8 mouse cellular contexts compared by ENCODE assay signal in the genomic region with DNA sequence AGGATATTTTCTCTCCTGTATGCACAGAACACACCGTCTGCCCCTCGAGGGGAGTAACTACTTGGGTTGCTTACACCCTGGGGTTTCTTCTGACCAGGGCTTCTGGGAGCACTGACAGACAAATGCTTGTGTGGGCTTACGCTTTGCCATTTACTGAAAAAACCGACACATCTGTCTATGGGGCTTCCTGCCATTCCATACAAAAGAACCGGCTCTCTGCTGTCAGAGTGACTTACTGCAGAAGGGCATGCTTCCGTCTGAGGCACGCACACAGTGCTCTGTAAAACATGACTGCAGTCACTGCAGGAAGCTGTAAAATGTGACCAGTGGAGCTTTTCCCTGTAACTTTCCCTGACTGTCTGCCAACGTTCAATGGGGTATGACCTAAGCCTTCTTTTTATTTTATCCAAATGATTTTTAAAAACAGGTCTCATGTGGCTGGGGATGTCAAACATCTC. TPM values are rescaled to one million over a fixed set of nuclear protein-coding genes. Genes with fewer than 3 reads are reported as not detected.
DNase-seq lines count a peak whose midpoint lies in the region; ATAC-seq lines count a peak whose summit lies in the region.

No protein-coding gene starts in this region.

- no peak for DNase-seq in lung, postnatal 25 days (ENCODE audit: low spot score)
- peak; percentile 29 for DNase-seq in yolk sac, embryonic 10.5 days (ENCODE audit: low spot score)
- no peak for DNase-seq in frontal cortex, postnatal 10 days (ENCODE audit: low spot score in 2 of 2)
- no peak for DNase-seq in T-cell, adult 2 months (ENCODE audit: low spot score)
- no peak for DNase-seq in cerebellum, postnatal 25 days

- H3K4me1 ChIP-seq in lung, embryonic 16.5 days (replicated peaks; ENCODE audit: control insufficient read depth, insufficient read depth, low read length) = peaks cover 21% of the 10 kb centered on the region
- H3K4me1 ChIP-seq in hindbrain, embryonic 12.5 days = peaks cover 12% of the 10 kb centered on the region
- peaks cover 26% of the 10 kb centered on the region for H3K4me1 ChIP-seq in limb, embryonic 15.5 days

- H3K36me3 ChIP-seq in lung, embryonic 16.5 days (ENCODE audit: control insufficient read depth, insufficient read depth, low read length) = no peaks in the 10 kb centered on the region
- no peaks in the 10 kb centered on the region for H3K36me3 ChIP-seq in hindbrain, embryonic 12.5 days
- no peaks in the 10 kb centered on the region for H3K36me3 ChIP-seq in limb, embryonic 15.5 days

- H3K27ac ChIP-seq in lung, embryonic 16.5 days (ENCODE audit: low read length) = peak overlapping the region; percentile 90
- no peak overlapping the region for H3K27ac ChIP-seq in hindbrain, embryonic 12.5 days
- peak overlapping the region; percentile 48; the same call in 1 of the 2 replicates for H3K27ac ChIP-seq in limb, embryonic 15.5 days

- H3K27me3 ChIP-seq in lung, embryonic 16.5 days (ENCODE audit: control insufficient read depth, insufficient read depth, low read depth, low read length) = no peaks in the 10 kb centered on the region
- H3K27me3 ChIP-seq in hindbrain, embryonic 12.5 days = no peaks in the 10 kb centered on the region
- H3K27me3 ChIP-seq in limb, embryonic 15.5 days = no peaks in the 10 kb centered on the region

- WGBS in lung, embryonic 16.5 days = 9% methylated on average over 8 of the region's 8 CpGs
- WGBS in hindbrain, embryonic 12.5 days = 6% methylated on average over 8 of the region's 8 CpGs
- 6% methylated on average over 8 of the region's 8 CpGs for WGBS in limb, embryonic 15.5 days

- no peak overlapping the region for H3K4me3 ChIP-seq in lung, embryonic 16.5 days (ENCODE audit: low read length)
- H3K4me3 ChIP-seq in hindbrain, embryonic 12.5 days = no peak overlapping the region
- no peak overlapping the region for H3K4me3 ChIP-seq in limb, embryonic 15.5 days

- H3K9ac ChIP-seq in lung, embryonic 16.5 days (ENCODE audit: low read length) = 0 out of 2 replicates have a peak overlapping the region, but pooled peaks have one; percentile 17
- H3K9ac ChIP-seq in hindbrain, embryonic 12.5 days = 0 out of 2 replicates have a peak overlapping the region, but pooled peaks have one; percentile 25
- no peak overlapping the region for H3K9ac ChIP-seq in limb, embryonic 15.5 days

- no peaks in the 10 kb centered on the region for H3K9me3 ChIP-seq in lung, embryonic 16.5 days (ENCODE audit: control insufficient read depth, low read length)
- H3K9me3 ChIP-seq in hindbrain, embryonic 12.5 days (replicated peaks) = no peaks in the 10 kb centered on the region
- H3K9me3 ChIP-seq in limb, embryonic 15.5 days = no peaks in the 10 kb centered on the region

- ATAC-seq in lung, embryonic 16.5 days (ENCODE audit: low read depth) = peak; percentile 70
- ATAC-seq in hindbrain, embryonic 12.5 days (ENCODE audit: low FRiP score) = no peak
- ATAC-seq in limb, embryonic 15.5 days (ENCODE audit: insufficient number of reproducible peaks, low FRiP score, low TSS enrichment, low read depth) = no peak

- 0 out of 2 replicates have a peak overlapping the region, but pooled peaks have one; percentile 6 for H3K4me2 ChIP-seq in lung, embryonic 16.5 days (ENCODE audit: low read depth, low read length)
- no peak overlapping the region for H3K4me2 ChIP-seq in hindbrain, embryonic 12.5 days (replicated peaks)
- no peak overlapping the region for H3K4me2 ChIP-seq in limb, embryonic 15.5 days

RNA-seq across cellular contexts. Expression of a gene that starts 25.4 kb away (rescaled TPM):
- 43.9 and 47.7 TPM in 2 replicates for polyA plus RNA-seq in lung, embryonic 16.5 days (2015; fragmentation: Nextera tagmentation; extraction: Ambion mirVana)
- 60.1 and 64.4 TPM in 2 replicates for polyA plus RNA-seq in hindbrain, embryonic 12.5 days (2016; fragmentation: Nextera tagmentation; extraction: Ambion mirVana)
- 49.2 and 52.7 TPM in 2 replicates for polyA plus RNA-seq in limb, embryonic 15.5 days (2015; fragmentation: Nextera tagmentation; extraction: Ambion mirVana)

RNA-seq across cellular contexts. Expression of a gene that starts 39.2 kb away (rescaled TPM):
- polyA plus RNA-seq in lung, embryonic 16.5 days (2015; fragmentation: Nextera tagmentation; extraction: Ambion mirVana) = 371 and 400 TPM in 2 replicates
- 122 and 144 TPM in 2 replicates for polyA plus RNA-seq in hindbrain, embryonic 12.5 days (2016; fragmentation: Nextera tagmentation; extraction: Ambion mirVana)
- polyA plus RNA-seq in limb, embryonic 15.5 days (2015; fragmentation: Nextera tagmentation; extraction: Ambion mirVana) = 219 and 273 TPM in 2 replicates

RNA-seq across cellular contexts. Expression of a gene that starts 43.4 kb away (rescaled TPM):
- 7.6 and 9.2 TPM in 2 replicates for polyA plus RNA-seq in lung, embryonic 16.5 days (2015; fragmentation: Nextera tagmentation; extraction: Ambion mirVana)
- polyA plus RNA-seq in hindbrain, embryonic 12.5 days (2016; fragmentation: Nextera tagmentation; extraction: Ambion mirVana) = 10.0 and 10.7 TPM in 2 replicates
- polyA plus RNA-seq in limb, embryonic 15.5 days (2015; fragmentation: Nextera tagmentation; extraction: Ambion mirVana) = 6.6 and 9.2 TPM in 2 replicates

RNA-seq across cellular contexts. Expression of a gene that starts 48.6 kb away (rescaled TPM):
- polyA plus RNA-seq in lung, embryonic 16.5 days (2015; fragmentation: Nextera tagmentation; extraction: Ambion mirVana) = 164 and 170 TPM in 2 replicates
- polyA plus RNA-seq in hindbrain, embryonic 12.5 days (2016; fragmentation: Nextera tagmentation; extraction: Ambion mirVana) = 170 and 175 TPM in 2 replicates
- polyA plus RNA-seq in limb, embryonic 15.5 days (2015; fragmentation: Nextera tagmentation; extraction: Ambion mirVana) = 134 and 157 TPM in 2 replicates
